In genomic region chr12:55321642-55322291, GRCm38 (mm10) we compare ENCODE assay signal across 9 mouse cellular contexts. TPM values are rescaled to one million over a fixed set of nuclear protein-coding genes. Genes with fewer than 3 reads are reported as not detected.
DNase-seq lines count a peak whose midpoint lies in the region; ATAC-seq lines count a peak whose summit lies in the region.
"Had no signal": no experiment of that assay in that cellular context is flagged by ENCODE, and none has a peak within 500 bp of the region (broad histone marks: within the 10 kb centered on the region; RNA-seq: fewer than 3 reads in every experiment).

No protein-coding gene starts in this region.

- ATAC-seq in hindbrain, embryonic 15.5 days (ENCODE audit: low FRiP score, low read depth), result no peak
- ATAC-seq in hindbrain, embryonic 14.5 days (ENCODE audit: low FRiP score), result no peak
- no peak for ATAC-seq in heart, embryonic 13.5 days (ENCODE audit: extremely low read depth, insufficient number of reproducible peaks, low FRiP score, low TSS enrichment)

- no peak for DNase-seq in hindbrain, embryonic 14.5 days (ENCODE audit: low spot score)
- DNase-seq in R1 (ENCODE audit: low read depth, low spot score), result peak; percentile 58
- DNase-seq in limb, embryonic 10.5 days (ENCODE audit: low spot score), result no peak
- no peak for DNase-seq in urinary bladder, postnatal 14 days (ENCODE audit: low spot score)
- no peak for DNase-seq in cerebellum, postnatal 36 days
- no peak for DNase-seq in cerebellum, adult 18-20 months
- DNase-seq: thymus, postnatal 14 days had no signal

- WGBS in hindbrain, embryonic 15.5 days, result 75% methylated on average over 18 of the region's 18 CpGs
- 80% methylated on average over 18 of the region's 18 CpGs for WGBS in hindbrain, embryonic 14.5 days
- 82% methylated on average over 18 of the region's 18 CpGs for WGBS in heart, embryonic 13.5 days
- 81% methylated on average over 18 of the region's 18 CpGs for WGBS in limb, embryonic 10.5 days

- H3K36me3 ChIP-seq in hindbrain, embryonic 15.5 days, result no peaks in the 10 kb centered on the region
- no peaks in the 10 kb centered on the region for H3K36me3 ChIP-seq in hindbrain, embryonic 14.5 days (replicated peaks; ENCODE audit: control insufficient read depth, insufficient read depth)
- peaks cover 6% of the 10 kb centered on the region for H3K36me3 ChIP-seq in heart, embryonic 13.5 days
- peaks cover 12% of the 10 kb centered on the region; the same call in 1 of the 2 replicates for H3K36me3 ChIP-seq in limb, embryonic 10.5 days

- no peaks in the 10 kb centered on the region for H3K27me3 ChIP-seq in hindbrain, embryonic 15.5 days
- no peaks in the 10 kb centered on the region for H3K27me3 ChIP-seq in hindbrain, embryonic 14.5 days (ENCODE audit: control insufficient read depth, insufficient read depth, low read length)
- no peaks in the 10 kb centered on the region for H3K27me3 ChIP-seq in heart, embryonic 13.5 days (replicated peaks)
- no peaks in the 10 kb centered on the region for H3K27me3 ChIP-seq in limb, embryonic 10.5 days (ENCODE audit: low read depth, poor library complexity, severe bottlenecking)

- no peak overlapping the region for H3K4me2 ChIP-seq in hindbrain, embryonic 15.5 days
- no peak overlapping the region for H3K4me2 ChIP-seq in hindbrain, embryonic 14.5 days (replicated peaks)
- no peak overlapping the region for H3K4me2 ChIP-seq in heart, embryonic 13.5 days

- H3K9me3 ChIP-seq in hindbrain, embryonic 15.5 days, result no peaks in the 10 kb centered on the region
- H3K9me3 ChIP-seq in hindbrain, embryonic 14.5 days (ENCODE audit: control insufficient read depth, low read length), result no peaks in the 10 kb centered on the region
- no peaks in the 10 kb centered on the region for H3K9me3 ChIP-seq in heart, embryonic 13.5 days
- no peaks in the 10 kb centered on the region for H3K9me3 ChIP-seq in limb, embryonic 10.5 days (replicated peaks)

- peak overlapping the region; percentile 2; the same call in 1 of the 2 replicates for H3K27ac ChIP-seq in hindbrain, embryonic 15.5 days (replicated peaks)
- no peak overlapping the region for H3K27ac ChIP-seq in hindbrain, embryonic 14.5 days
- H3K27ac ChIP-seq in heart, embryonic 13.5 days (replicated peaks), result peak overlapping the region; percentile 54
- peak overlapping the region; percentile 79 for H3K27ac ChIP-seq in limb, embryonic 10.5 days

- no peak overlapping the region for H3K4me3 ChIP-seq in hindbrain, embryonic 15.5 days
- no peak overlapping the region for H3K4me3 ChIP-seq in hindbrain, embryonic 14.5 days (replicated peaks; ENCODE audit: low read length)
- no peak overlapping the region for H3K4me3 ChIP-seq in heart, embryonic 13.5 days
- no peak overlapping the region for H3K4me3 ChIP-seq in limb, embryonic 10.5 days

- no peaks in the 10 kb centered on the region for H3K4me1 ChIP-seq in hindbrain, embryonic 15.5 days (replicated peaks)
- no peaks in the 10 kb centered on the region for H3K4me1 ChIP-seq in hindbrain, embryonic 14.5 days (replicated peaks; ENCODE audit: control insufficient read depth, insufficient read depth, low read length)
- no peaks in the 10 kb centered on the region for H3K4me1 ChIP-seq in heart, embryonic 13.5 days
- peaks cover 11% of the 10 kb centered on the region for H3K4me1 ChIP-seq in limb, embryonic 10.5 days

- H3K9ac ChIP-seq in hindbrain, embryonic 15.5 days, result no peak overlapping the region
- H3K9ac ChIP-seq in hindbrain, embryonic 14.5 days, result no peak overlapping the region
- no peak overlapping the region for H3K9ac ChIP-seq in heart, embryonic 13.5 days

RNA-seq across cellular contexts. Expression of gene Ppp2r3c, which starts 19.0 kb away (rescaled TPM):
- 20.6 and 20.9 TPM in 2 replicates for polyA plus RNA-seq in hindbrain, embryonic 15.5 days (2015; fragmentation: Nextera tagmentation; extraction: Ambion mirVana)
- polyA plus RNA-seq in hindbrain, embryonic 14.5 days (2014; fragmentation: Nextera tagmentation; extraction: Ambion mirVana), result 23.4 and 24.2 TPM in 2 replicates
- 9.5 and 10.1 TPM in 2 replicates for polyA plus RNA-seq in heart, embryonic 13.5 days (2015; fragmentation: Nextera tagmentation; extraction: Ambion mirVana)
- 19.6 and 23.3 TPM in 2 replicates for polyA plus RNA-seq in limb, embryonic 10.5 days (2016; fragmentation: Nextera tagmentation; extraction: Ambion mirVana)

RNA-seq across cellular contexts. Expression of gene 1110008L16Rik, which starts 22.4 kb away (rescaled TPM):
- polyA plus RNA-seq in hindbrain, embryonic 15.5 days (2015; fragmentation: Nextera tagmentation; extraction: Ambion mirVana), result 9.6 and 10.9 TPM in 2 replicates
- polyA plus RNA-seq in hindbrain, embryonic 14.5 days (2014; fragmentation: Nextera tagmentation; extraction: Ambion mirVana), result 7.9 and 10.7 TPM in 2 replicates
- 9.8 and 10.3 TPM in 2 replicates for polyA plus RNA-seq in heart, embryonic 13.5 days (2015; fragmentation: Nextera tagmentation; extraction: Ambion mirVana)
- 20.9 and 22.2 TPM in 2 replicates for polyA plus RNA-seq in limb, embryonic 10.5 days (2016; fragmentation: Nextera tagmentation; extraction: Ambion mirVana)
